Mouse (Mus musculus) olfactory bulb, adult 2 months (tissue): ENCODE data around the gene Acsl4. TPM values are rescaled to one million over a fixed set of nuclear protein-coding genes. Genes with fewer than 3 reads are reported as not detected.

Source experiments
- H3K27ac ChIP-seq: fragments of 200-500 bp; 2 replicates; pipeline ENCODE4 v1.5.1; 2012; ENCODE audit warnings: low read depth, low read length; ENCODE audit not compliant: insufficient read depth
- H3K4me1 ChIP-seq: fragments of 200-500 bp; 2 replicates; pipeline ENCODE4 v1.6.1; 2012; ENCODE audit warnings: low read length; ENCODE audit not compliant: control insufficient read depth, insufficient read depth
- H3K4me3 ChIP-seq: fragments of 200-500 bp; 2 replicates; pipeline ENCODE4 v1.5.1; 2012; ENCODE audit warnings: mild to moderate bottlenecking, low read depth, low read length, moderate library complexity; ENCODE audit not compliant: insufficient read depth
- CTCF ChIP-seq: fragments of 200-500 bp; IDR thresholded peaks from 2 replicates; pipeline ENCODE4 v1.5.1; 2012; ENCODE audit warnings: low read depth, mild to moderate bottlenecking, low read length, moderate library complexity; ENCODE audit not compliant: insufficient read depth
- POLR2A ChIP-seq: fragments of 200-500 bp; IDR thresholded peaks from 2 replicates; pipeline ENCODE4 v1.6.1; 2012; ENCODE audit warnings: mild to moderate bottlenecking, low read depth, low read length, moderate library complexity; ENCODE audit not compliant: insufficient read depth
- WGBS: fragments of 180-500 bp; shearing (Covaris S2); methylation state at CpG from one replicate; pipeline ENCODE4 v1.1.7; 2018; 5-methylcytosine and 5-hydroxymethylcytosine counted together
- polyA plus RNA-seq: library from polyadenylated mRNA; stranded (reverse); fragments of >200 nt; gene quantifications from 2 replicates; pipeline ENCODE4 v1.2.4, GENCODE M21; 2012; ENCODE audit warnings: low replicate concordance; ENCODE audit not compliant: missing spikeins, insufficient read depth, insufficient read length

Acsl4 gene
- 86.7 TPM in 1 of 2 replicates, not detected in the other for polyA plus RNA-seq

GRCm38 (mm10) chrX:142390247-142390908 lies at the start of gene Acsl4:
Acsl4 (minus strand) TSS chrX:142390535.
- TF ChIP-seq POLR2A (peak; percentile 56), CTCF (no peak)
- H3K4me3 ChIP-seq, result peak within 1 kb of the TSS; percentile 92
- 16% methylated on average over 55 of the region's 59 CpGs for WGBS
- H3K27ac ChIP-seq, result peak within 1 kb of the TSS; percentile 85
- peaks cover 2% of the 10 kb centered on the region; the same call in 1 of the 2 replicates for H3K4me1 ChIP-seq

- H3K4me3 ChIP-seq, result no peak overlapping the region
- no peak overlapping the region for H3K27ac ChIP-seq
- no peak for TF ChIP-seq POLR2A
- no peak for TF ChIP-seq CTCF
- H3K4me1 ChIP-seq, result no peaks in the 10 kb centered on the region
- 59% methylated on average over 4 of the region's 4 CpGs for WGBS
Measured at GRCm38 (mm10) chrX:142437971-142438504, 47.7 kb upstream of the Acsl4 start.

GRCm38 (mm10) chrX:142432846-142433245 lies 42.5 kb upstream of the Acsl4 start:
- Histone ChIP-seq H3K27ac (no peak overlapping the region), H3K4me3 (no peak overlapping the region), H3K4me1 (no peaks in the 10 kb centered on the region)
- WGBS, result 56% methylated on average over 3 of the region's 3 CpGs
- TF ChIP-seq CTCF (no peak), POLR2A (no peak)

- H3K4me1 ChIP-seq, result no peaks in the 10 kb centered on the region
- 43% methylated on average over 4 of the region's 4 CpGs for WGBS
- no peak overlapping the region for H3K27ac ChIP-seq
- TF ChIP-seq POLR2A (no peak), CTCF (no peak)
- no peak overlapping the region for H3K4me3 ChIP-seq
Measured at GRCm38 (mm10) chrX:142427111-142427510, 36.8 kb upstream of the Acsl4 start.

GRCm38 (mm10) chrX:142426628-142427027 lies 36.3 kb upstream of the Acsl4 start:
- TF ChIP-seq CTCF, result no peak
- no peak for TF ChIP-seq POLR2A
- H3K4me1 ChIP-seq, result no peaks in the 10 kb centered on the region
- no peak overlapping the region for H3K4me3 ChIP-seq
- WGBS, result 62% methylated on average over 4 of the region's 4 CpGs
- H3K27ac ChIP-seq, result no peak overlapping the region

- no peaks in the 10 kb centered on the region for H3K4me1 ChIP-seq
- H3K27ac ChIP-seq, result no peak overlapping the region
- TF ChIP-seq POLR2A (no peak), CTCF (no peak)
- no peak overlapping the region for H3K4me3 ChIP-seq
- 83% methylated on average over 2 of the region's 2 CpGs for WGBS
Measured at GRCm38 (mm10) chrX:142413884-142414283, 23.5 kb upstream of the Acsl4 start.

- no peak overlapping the region for H3K4me3 ChIP-seq
- no peaks in the 10 kb centered on the region for H3K4me1 ChIP-seq
- WGBS, result 80% methylated on average over 3 of the region's 3 CpGs
- no peak for TF ChIP-seq POLR2A
- no peak for TF ChIP-seq CTCF
- no peak overlapping the region for H3K27ac ChIP-seq
Measured at GRCm38 (mm10) chrX:142410060-142410459, 19.7 kb upstream of the Acsl4 start.

GRCm38 (mm10) chrX:142409338-142409737 lies 19.0 kb upstream of the Acsl4 start:
- Histone ChIP-seq H3K4me3 (no peak overlapping the region), H3K27ac (no peak overlapping the region), H3K4me1 (no peaks in the 10 kb centered on the region)
- WGBS, result 92% methylated on average over 3 of the region's 3 CpGs
- TF ChIP-seq CTCF (no peak), POLR2A (no peak)

- TF ChIP-seq POLR2A (no peak), CTCF (no peak)
- Histone ChIP-seq H3K4me3 (no peak overlapping the region), H3K4me1 (no peaks in the 10 kb centered on the region), H3K27ac (no peak overlapping the region)
Measured at GRCm38 (mm10) chrX:142403114-142403513, 12.8 kb upstream of the Acsl4 start.
